Mouse (Mus musculus) R1 (cell line): ENCODE results near the gene Taf6l.

Experiments used
- DNase-seq: peaks from one replicate; pipeline ENCODE4 v3.0.0-alpha.2; 2018; ENCODE audit warnings: low read depth, low spot score

The Taf6l gene

GRCm38 (mm10) chr19:8738911-8739310, 47.3 kb downstream of the Taf6l start:
- DNase-seq = no peak

- peak; percentile 85 for DNase-seq
Observed at GRCm38 (mm10) chr19:8736160-8736467, 50.1 kb downstream of the Taf6l start.

- peak; percentile 93 for DNase-seq
Observed at GRCm38 (mm10) chr19:8735389-8736159, 50.6 kb downstream of the Taf6l start, which contains the start of gene Wdr74. TSS of gene Wdr74 (plus strand) at chr19:8735827.

GRCm38 (mm10) chr19:8734334-8734733, 51.9 kb downstream of the Taf6l start:
- no peak for DNase-seq

- peak; percentile 33 for DNase-seq
Observed at GRCm38 (mm10) chr19:8728335-8729099, 57.7 kb downstream of the Taf6l start.

- DNase-seq = peak; percentile 82
Observed at GRCm38 (mm10) chr19:8727495-8728114, 58.6 kb downstream of the Taf6l start.

GRCm38 (mm10) chr19:8726609-8727390, 59.4 kb downstream of the Taf6l start:
- peak; percentile 51 for DNase-seq

- DNase-seq = peak; percentile 11
Observed at GRCm38 (mm10) chr19:8725081-8725613, 61.1 kb downstream of the Taf6l start.
